ENCODE assay signal across 17 mouse cellular contexts in genomic region chr12:51881775-51882174, GRCm38 (mm10). TPM values are rescaled to one million over a fixed set of nuclear protein-coding genes. Genes with fewer than 3 reads are reported as not detected.
DNase-seq lines count a peak whose midpoint lies in the region; ATAC-seq and TF ChIP-seq lines count a peak whose summit lies in the region.
"Had no signal": no experiment of that assay in that cellular context is flagged by ENCODE, and none has a peak within 500 bp of the region (broad histone marks: within the 10 kb centered on the region; RNA-seq: fewer than 3 reads in every experiment).

No protein-coding gene starts in this region.

- no peak overlapping the region for H3K4me3 ChIP-seq in intestine, postnatal 0 days (ENCODE audit: low read depth, low read length)
- no peak overlapping the region for H3K4me3 ChIP-seq in intestine, embryonic 16.5 days (ENCODE audit: low read length)
- no peak overlapping the region for H3K4me3 ChIP-seq in CH12.LX (replicated peaks in 1 of 3; ENCODE audit: low read depth in 2 of 3, low read length in 2 of 3, poor library complexity in 1 of 3)
- H3K4me3 ChIP-seq in liver, embryonic 14.5 days (ENCODE audit: insufficient read depth in 1 of 2, low read depth in 2 of 2, low read length in 2 of 2), result no peak overlapping the region
- no peak overlapping the region for H3K4me3 ChIP-seq in embryonic facial prominence, embryonic 10.5 days
- H3K4me3 ChIP-seq: forebrain, embryonic 10.5 days; lung, embryonic 15.5 days had no signal

- H3K36me3 ChIP-seq in intestine, postnatal 0 days (ENCODE audit: control insufficient read depth, insufficient read depth), result peaks cover 56% of the 10 kb centered on the region
- H3K36me3 ChIP-seq in intestine, embryonic 16.5 days (ENCODE audit: control insufficient read depth, insufficient read depth, low read length), result peaks cover 14% of the 10 kb centered on the region; the same call in 1 of the 2 replicates
- H3K36me3 ChIP-seq in CH12.LX (replicated peaks in 1 of 2; ENCODE audit: control insufficient read depth in 1 of 2, insufficient read depth in 1 of 2, low read length in 1 of 2), result peaks cover 16 to 65% of the 10 kb centered on the region in 2 experiments
- H3K36me3 ChIP-seq in liver, embryonic 14.5 days (replicated peaks; ENCODE audit: control insufficient read depth, insufficient read depth, low read depth), result peaks cover 30% of the 10 kb centered on the region
- peaks cover 74% of the 10 kb centered on the region for H3K36me3 ChIP-seq in embryonic facial prominence, embryonic 10.5 days (replicated peaks)

- TF ChIP-seq RAD21 in CH12.LX (IDR thresholded peaks at IDR 0.05; ENCODE audit: low read depth, low read length), result peak; percentile 28

- TF ChIP-seq CTCF in intestine, postnatal 0 days (IDR thresholded peaks at IDR 0.05; ENCODE audit: low read depth), result peak; percentile 36
- peak in 1 of 2 experiments; percentile 25; a peak in 2 of 4 replicates for TF ChIP-seq CTCF in CH12.LX (conservative IDR thresholded peaks at IDR 0.05 in 1 of 2, IDR thresholded peaks at IDR 0.05 in 1 of 2; ENCODE audit: low read depth in 2 of 2, low read length in 2 of 2)
- TF ChIP-seq CTCF in liver, embryonic 14.5 days (IDR thresholded peaks at IDR 0.05; ENCODE audit: low read depth), result peak; percentile 62

- TF ChIP-seq POLR2A in CH12.LX (IDR thresholded peaks at IDR 0.05; ENCODE audit: low read depth, low read length), result no peak

- H3K79me2 ChIP-seq in CH12.LX (replicated peaks; ENCODE audit: control insufficient read depth, extremely low read depth, insufficient read depth, poor library complexity, severe bottlenecking), result no peaks in the 10 kb centered on the region

- dilution Hi-C loops in CH12.LX (cut with MboI; ENCODE audit: extremely low pct_ligation_motif_present, extremely low pct_unique_long_range_greater_than_20kb, low sequenced_read_pairs), result no loop called here

- no peak for ATAC-seq in intestine, postnatal 0 days
- no peak for ATAC-seq in intestine, embryonic 16.5 days
- ATAC-seq in liver, embryonic 14.5 days (ENCODE audit: insufficient read depth), result no peak
- ATAC-seq: inflammation-experienced regulatory T-cells, adult 6 months had no signal

- TF ChIP-seq EP300 in CH12.LX (IDR thresholded peaks at IDR 0.05; ENCODE audit: low read length), result no peak
- no peak for TF ChIP-seq EP300 in liver, embryonic 14.5 days (IDR thresholded peaks at IDR 0.05; ENCODE audit: low read depth)

- H3K27me3 ChIP-seq in intestine, postnatal 0 days (replicated peaks; ENCODE audit: control insufficient read depth, insufficient read depth, low read length), result no peaks in the 10 kb centered on the region
- no peaks in the 10 kb centered on the region for H3K27me3 ChIP-seq in intestine, embryonic 16.5 days (replicated peaks; ENCODE audit: control insufficient read depth, insufficient read depth, low read length)
- no peaks in the 10 kb centered on the region for H3K27me3 ChIP-seq in CH12.LX (replicated peaks)
- H3K27me3 ChIP-seq in liver, embryonic 14.5 days (ENCODE audit: control insufficient read depth, insufficient read depth, low read length), result no peaks in the 10 kb centered on the region
- H3K27me3 ChIP-seq in embryonic facial prominence, embryonic 10.5 days (replicated peaks; ENCODE audit: low read depth, poor library complexity, severe bottlenecking), result no peaks in the 10 kb centered on the region
- H3K27me3 ChIP-seq: lung, embryonic 15.5 days had no signal

- in situ Hi-C loops in CH12.LX (cut with MboI; ENCODE audit: low pct_ligation_motif_present, low pct_unique_long_range_greater_than_20kb, low sequenced_read_pairs), result no loop called here

- no peak overlapping the region for H3K27ac ChIP-seq in intestine, postnatal 0 days (ENCODE audit: low read depth, low read length)
- H3K27ac ChIP-seq in intestine, embryonic 16.5 days (ENCODE audit: low read length), result no peak overlapping the region
- H3K27ac ChIP-seq in CH12.LX (ENCODE audit: insufficient read depth, low read depth), result no peak overlapping the region
- no peak overlapping the region for H3K27ac ChIP-seq in liver, embryonic 14.5 days
- H3K27ac ChIP-seq in embryonic facial prominence, embryonic 10.5 days (replicated peaks), result no peak overlapping the region
- H3K27ac ChIP-seq: forebrain, embryonic 10.5 days; lung, embryonic 15.5 days had no signal

- H3K4me1 ChIP-seq in intestine, postnatal 0 days (replicated peaks; ENCODE audit: control insufficient read depth, insufficient read depth, low read length), result no peaks in the 10 kb centered on the region
- no peaks in the 10 kb centered on the region for H3K4me1 ChIP-seq in intestine, embryonic 16.5 days (ENCODE audit: control insufficient read depth, insufficient read depth, low read length)
- H3K4me1 ChIP-seq in CH12.LX (ENCODE audit: control insufficient read depth in 1 of 2, insufficient read depth in 2 of 2), result peaks cover under 1 to 2% of the 10 kb centered on the region in 2 experiments; a peak in 2 of 4 replicates
- H3K4me1 ChIP-seq in liver, embryonic 14.5 days (replicated peaks; ENCODE audit: control insufficient read depth in 2 of 2, insufficient read depth in 2 of 2, low read length in 1 of 2), result peaks cover 14% of the 10 kb centered on the region in 2 experiments
- no peaks in the 10 kb centered on the region for H3K4me1 ChIP-seq in embryonic facial prominence, embryonic 10.5 days
- H3K4me1 ChIP-seq: forebrain, embryonic 10.5 days; lung, embryonic 15.5 days had no signal

- DNase-seq in 3T3-L1 (ENCODE audit: low read depth, low spot score), result peak; percentile 44
- DNase-seq in CH12.LX (ENCODE audit: extremely low read depth), result no peak
- DNase-seq in liver, embryonic 14.5 days (ENCODE audit: low read depth in 3 of 3, low spot score in 3 of 3), result no peak
- no peak for DNase-seq in right cerebral cortex, postnatal 4 days
- no peak for DNase-seq in embryonic facial prominence, embryonic 10.5 days (ENCODE audit: low spot score)
- DNase-seq: adrenal gland, postnatal 25 days; cerebellum, adult 8-10 months; heart, postnatal 4 days; kidney, postnatal 10 days; midbrain, embryonic 14.5 days; thymus, postnatal 14 days had no signal

- H3K9ac ChIP-seq in intestine, postnatal 0 days (ENCODE audit: low read depth, low read length), result no peak overlapping the region
- no peak overlapping the region for H3K9ac ChIP-seq in intestine, embryonic 16.5 days (ENCODE audit: low read depth, low read length)
- H3K9ac ChIP-seq in CH12.LX (ENCODE audit: insufficient read depth, low read depth), result no peak overlapping the region
- H3K9ac ChIP-seq in liver, embryonic 14.5 days (replicated peaks), result no peak overlapping the region
- H3K9ac ChIP-seq: lung, embryonic 15.5 days had no signal

- no peak overlapping the region for H3K4me2 ChIP-seq in intestine, postnatal 0 days (replicated peaks; ENCODE audit: low read depth)
- no peak overlapping the region for H3K4me2 ChIP-seq in intestine, embryonic 16.5 days (ENCODE audit: low read depth, low read length)
- no peak overlapping the region for H3K4me2 ChIP-seq in CH12.LX (ENCODE audit: insufficient read depth, low read depth, poor library complexity, severe bottlenecking)
- H3K4me2 ChIP-seq in liver, embryonic 14.5 days (ENCODE audit: low read depth), result no peak overlapping the region
- H3K4me2 ChIP-seq: heart, embryonic 11.5 days; lung, embryonic 15.5 days had no signal

- WGBS in intestine, postnatal 0 days, result 95% methylated on average over 2 of the region's 2 CpGs
- WGBS in intestine, embryonic 16.5 days, result 93% methylated on average over 2 of the region's 2 CpGs
- 77% methylated on average over 2 of the region's 2 CpGs for WGBS in liver, embryonic 14.5 days (ENCODE audit: insufficient replicate concordance)
- 89% methylated on average over 2 of the region's 2 CpGs for WGBS in embryonic facial prominence, embryonic 10.5 days

- H3K9me3 ChIP-seq in intestine, postnatal 0 days (ENCODE audit: control insufficient read depth), result no peaks in the 10 kb centered on the region
- no peaks in the 10 kb centered on the region for H3K9me3 ChIP-seq in intestine, embryonic 16.5 days (ENCODE audit: control insufficient read depth, low read length)
- no peaks in the 10 kb centered on the region for H3K9me3 ChIP-seq in CH12.LX (replicated peaks; ENCODE audit: low read length)
- no peaks in the 10 kb centered on the region for H3K9me3 ChIP-seq in liver, embryonic 14.5 days (ENCODE audit: control insufficient read depth, low read length)
- no peaks in the 10 kb centered on the region for H3K9me3 ChIP-seq in embryonic facial prominence, embryonic 10.5 days
- H3K9me3 ChIP-seq: forebrain, embryonic 10.5 days; lung, embryonic 15.5 days had no signal

TF ChIP-seq in CH12.LX, 34 proteins besides CTCF, POLR2A, EP300 and RAD21:
- TF ChIP-seq MAX (IDR thresholded peaks at IDR 0.05; ENCODE audit: low read length), result no peak
- TF ChIP-seq ZKSCAN1 (IDR thresholded peaks at IDR 0.05; ENCODE audit: borderline replicate concordance, low read depth, low read length), result no peak
- no peak for TF ChIP-seq PAX5 (IDR thresholded peaks at IDR 0.05; ENCODE audit: low read length)
- no peak for TF ChIP-seq ETS1 (conservative IDR thresholded peaks at IDR 0.05; ENCODE audit: low read depth, low read length)
- TF ChIP-seq NRF1 (IDR thresholded peaks at IDR 0.05; ENCODE audit: low read depth, low read length), result no peak
- no peak for TF ChIP-seq BHLHE40 (IDR thresholded peaks at IDR 0.05; ENCODE audit: low read depth, low read length)
- TF ChIP-seq CHD1 (IDR thresholded peaks at IDR 0.05; ENCODE audit: low read depth, low read length), result no peak
- TF ChIP-seq E2F4 (IDR thresholded peaks at IDR 0.05; ENCODE audit: insufficient replicate concordance, low read depth, low read length), result no peak
- TF ChIP-seq POLR2AphosphoS2 (IDR thresholded peaks at IDR 0.05; ENCODE audit: low read depth, low read length), result no peak
- TF ChIP-seq USF1 (IDR thresholded peaks at IDR 0.05; ENCODE audit: low read depth, low read length), result no peak
- no peak; the same call in 1 of the 2 replicates for TF ChIP-seq SMC3 (IDR thresholded peaks at IDR 0.05; ENCODE audit: low read depth, low read length)
- no peak for TF ChIP-seq CHD2 (IDR thresholded peaks at IDR 0.05; ENCODE audit: low read length)
- no peak for TF ChIP-seq USF2 (conservative IDR thresholded peaks at IDR 0.05; ENCODE audit: low read depth, low read length)
- TF ChIP-seq IRF4 (IDR thresholded peaks at IDR 0.05; ENCODE audit: low read depth, low read length), result no peak
- TF ChIP-seq ZMIZ1 (IDR thresholded peaks at IDR 0.05; ENCODE audit: low read depth, low read length), result no peak

RNA-seq across cellular contexts. Expression of gene Hectd1, which starts 52.4 kb away (rescaled TPM):
- polyA plus RNA-seq in intestine, postnatal 0 days (2015; fragmentation: Nextera tagmentation; extraction: Ambion mirVana), result 16.8 and 20.9 TPM in 2 replicates
- polyA plus RNA-seq in intestine, embryonic 16.5 days (2015; fragmentation: Nextera tagmentation; extraction: Ambion mirVana), result 25.6 and 26.8 TPM in 2 replicates
- total RNA-seq in CH12.LX (2012; rRNA removed), result 41.4 and 43.6 TPM in 2 replicates
- total RNA-seq in CH12.LX (2014; rRNA removed), result 36.2 and 40.7 TPM in 2 replicates
- 35.6 and 42.3 TPM in 2 replicates for polyA plus RNA-seq in CH12.LX (2012; ENCODE audit: insufficient read length, low read depth)
- polyA plus RNA-seq in liver, embryonic 14.5 days (2012; rRNA removed), result 17.9 and 22.3 TPM in 2 replicates
- 22.1 and 25.2 TPM in 2 replicates for polyA plus RNA-seq in liver, embryonic 14.5 days (2014; fragmentation: Nextera tagmentation; extraction: Ambion mirVana)
- 34.1 and 35.1 TPM in 2 replicates for polyA plus RNA-seq in embryonic facial prominence, embryonic 10.5 days (2016; fragmentation: Nextera tagmentation; extraction: Ambion mirVana)
